In the genomic region with DNA sequence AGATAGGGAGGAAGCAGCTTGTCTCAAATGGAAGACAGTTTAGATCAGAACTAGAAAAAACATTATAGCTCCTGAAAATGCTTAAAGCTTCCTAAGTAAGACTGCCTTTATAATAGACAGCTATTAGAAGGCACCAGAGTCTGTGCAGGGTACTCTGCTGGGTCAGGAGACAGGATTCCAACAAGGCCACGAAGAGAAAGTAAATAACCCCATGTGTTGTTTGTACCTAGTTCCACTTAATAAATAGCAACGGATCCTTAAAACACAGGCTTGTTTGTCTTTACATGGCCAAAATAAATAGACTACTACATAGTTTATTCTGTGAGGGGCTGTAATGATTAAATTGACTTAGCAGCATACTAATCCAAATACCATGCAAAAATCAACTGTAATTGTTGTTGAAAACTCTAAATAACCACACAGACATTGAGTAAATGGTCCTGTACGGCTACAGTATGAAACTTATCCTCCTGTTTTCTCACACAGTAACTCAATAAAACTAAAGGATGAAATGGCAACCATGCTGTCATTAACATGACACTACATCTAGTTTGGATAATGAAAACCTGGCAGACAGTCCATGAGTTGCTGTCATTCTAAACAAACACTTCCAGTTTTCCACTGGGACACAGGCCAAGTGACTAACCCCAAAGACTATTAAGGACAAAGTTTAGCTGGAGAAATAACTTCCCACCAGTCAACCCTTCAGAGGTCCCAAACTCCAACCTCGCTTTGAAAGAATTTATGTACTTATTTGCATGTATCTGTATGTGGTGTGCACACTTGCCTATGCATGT, we compare ENCODE assay signal across 13 mouse cellular contexts. TPM values are rescaled to one million over a fixed set of nuclear protein-coding genes. Genes with fewer than 3 reads are reported as not detected.
DNase-seq lines count a peak whose midpoint lies in the region; ATAC-seq lines count a peak whose summit lies in the region.
"Had no signal": no experiment of that assay in that cellular context is flagged by ENCODE, and none has a peak within 500 bp of the region (broad histone marks: within the 10 kb centered on the region; RNA-seq: fewer than 3 reads in every experiment).

No protein-coding gene starts in this region.

- no peaks in the 10 kb centered on the region for H3K9me3 ChIP-seq in kidney, embryonic 14.5 days (ENCODE audit: control insufficient read depth, low read length)
- H3K9me3 ChIP-seq: hindbrain, embryonic 12.5 days; limb, embryonic 12.5 days; midbrain, embryonic 10.5 days had no signal

- ATAC-seq in kidney, embryonic 14.5 days (ENCODE audit: low FRiP score, low TSS enrichment) = no peak
- no peak for ATAC-seq in monocyte, adult 5-6 weeks (replicated peaks; ENCODE audit: insufficient number of reproducible peaks, low FRiP score, low TSS enrichment, poor library complexity, severe bottlenecking)

- 65% methylated on average over 4 of the region's 4 CpGs for WGBS in kidney, embryonic 14.5 days

- peak; percentile 18 for DNase-seq in kidney, adult 18-20 months
- DNase-seq in adrenal gland, postnatal 25 days = peak; percentile 3
- peak; percentile 35 for DNase-seq in kidney, adult 8-10 months
- DNase-seq in lung, postnatal 25 days (ENCODE audit: low spot score) = peak; percentile 43
- DNase-seq in right cerebral cortex, adult 18-20 months = no peak
- DNase-seq: cerebellum, postnatal 25 days; layer of hippocampus, adult 9-11 months had no signal

- no peak overlapping the region for H3K9ac ChIP-seq in kidney, embryonic 14.5 days (ENCODE audit: low read depth, low read length)
- H3K9ac ChIP-seq: hindbrain, embryonic 12.5 days; limb, embryonic 12.5 days had no signal

- no peak overlapping the region for H3K4me2 ChIP-seq in kidney, embryonic 14.5 days (replicated peaks; ENCODE audit: low read depth, low read length)
- H3K4me2 ChIP-seq: hindbrain, embryonic 12.5 days; limb, embryonic 12.5 days had no signal

- no peaks in the 10 kb centered on the region for H3K27me3 ChIP-seq in kidney, embryonic 14.5 days (ENCODE audit: control insufficient read depth, insufficient read depth, low read length)
- H3K27me3 ChIP-seq: hindbrain, embryonic 12.5 days; limb, embryonic 12.5 days had no signal

- no peak overlapping the region for H3K4me3 ChIP-seq in kidney, embryonic 14.5 days (ENCODE audit: low read length)
- H3K4me3 ChIP-seq: hindbrain, embryonic 12.5 days; limb, embryonic 12.5 days; midbrain, embryonic 10.5 days had no signal

- H3K4me1 ChIP-seq in kidney, embryonic 14.5 days (ENCODE audit: control insufficient read depth, insufficient read depth, low read length) = no peaks in the 10 kb centered on the region
- H3K4me1 ChIP-seq: hindbrain, embryonic 12.5 days; limb, embryonic 12.5 days; midbrain, embryonic 10.5 days had no signal

- no peak overlapping the region for H3K27ac ChIP-seq in kidney, embryonic 14.5 days (ENCODE audit: low read depth, low read length)
- H3K27ac ChIP-seq: hindbrain, embryonic 12.5 days; limb, embryonic 12.5 days; midbrain, embryonic 10.5 days had no signal

- H3K36me3 ChIP-seq in kidney, embryonic 14.5 days (ENCODE audit: control insufficient read depth, insufficient read depth, low read length) = no peaks in the 10 kb centered on the region
- H3K36me3 ChIP-seq: G1E; hindbrain, embryonic 12.5 days; limb, embryonic 12.5 days; midbrain, embryonic 10.5 days had no signal

RNA-seq across cellular contexts. Expression of gene Rnf152, which starts 27.8 kb away (rescaled TPM):
- polyA plus RNA-seq in kidney, embryonic 14.5 days (2014; fragmentation: Nextera tagmentation; extraction: Ambion mirVana) = 0.51 and 0.99 TPM in 2 replicates
- total RNA-seq in adrenal gland, postnatal 25 days (2021) = 3.6 and 4.1 TPM in 2 replicates
- total RNA-seq in monocyte, adult 5-6 weeks (2017) = 0.11 TPM in 1 of 3 replicates, not detected in the others
- polyA plus RNA-seq: G1E had no signal
